Mouse (Mus musculus): Measurements from ENCODE around the gene Det1. TPM values are rescaled to one million over a fixed set of nuclear protein-coding genes. Genes with fewer than 3 reads are reported as not detected.

Gene Det1
- polyA plus RNA-seq, 1 experiment from 2014 or later, result 13.9 TPM

GRCm38 (mm10) chr7:78778741-78779140 lies 68.3 kb downstream of the Det1 start:
- Histone ChIP-seq H3K27ac (no peak overlapping the region), H3K9ac (ENCODE audit: low read depth, low read length) (no peak overlapping the region), H3K9me3 (replicated peaks; ENCODE audit: low read length) (no peaks in the 10 kb centered on the region), H3K4me2 (ENCODE audit: low read length) (no peak overlapping the region), H3K4me1 (replicated peaks; ENCODE audit: insufficient read depth, low read length) (peaks cover 7% of the 10 kb centered on the region), H3K36me3 (ENCODE audit: insufficient read depth, low read length) (peaks cover 45% of the 10 kb centered on the region), H3K27me3 (ENCODE audit: insufficient read depth, low read length) (no peaks in the 10 kb centered on the region), H3K4me3 (replicated peaks; ENCODE audit: low read depth, low read length) (no peak overlapping the region)
- no peak for TF ChIP-seq CTCF (IDR thresholded peaks at IDR 0.05; ENCODE audit: low read depth)
- DNase-seq (ENCODE audit: low spot score) (no peak), ATAC-seq (replicated peaks; ENCODE audit: low FRiP score, low read depth) (no peak)
- 87% methylated on average over 5 of the region's 5 CpGs for WGBS

Small RNA genes lying within 50 kb of the gene (microRNA-seq; reads per million reads assigned to microRNA genes)
- 0.60 reads per million for gene Mir7-2

Other genes starting within 250 kb of the Det1 start
- gene Ntrk3, start 109.3 kb downstream of the Det1 start, polyA plus RNA-seq (2015; fragmentation: Nextera tagmentation; extraction: Ambion mirVana), result 1.3 and 1.5 TPM in 2 replicates
- gene Mrps11, start 64.1 kb downstream of the Det1 start, polyA plus RNA-seq (2015; fragmentation: Nextera tagmentation; extraction: Ambion mirVana), result 71.0 and 77.3 TPM in 2 replicates
- gene Mrpl46, start 63.7 kb downstream of the Det1 start, polyA plus RNA-seq (2015; fragmentation: Nextera tagmentation; extraction: Ambion mirVana), result 79.6 and 80.4 TPM in 2 replicates
- gene Aen, start 48.6 kb upstream of the Det1 start, polyA plus RNA-seq (2015; fragmentation: Nextera tagmentation; extraction: Ambion mirVana), result 33.1 and 37.5 TPM in 2 replicates
- 2.3 and 2.8 TPM in 2 replicates for gene Isg20, start 66.2 kb upstream of the Det1 start, polyA plus RNA-seq (2015; fragmentation: Nextera tagmentation; extraction: Ambion mirVana)
- 0.22 and 0.37 TPM in 2 replicates for gene Acan, start 206.2 kb upstream of the Det1 start, polyA plus RNA-seq (2015; fragmentation: Nextera tagmentation; extraction: Ambion mirVana)